Mouse (Mus musculus) urinary bladder, adult 18-20 months (tissue): ENCODE results near the gene Grtp1.

Experiments
- DNase-seq, 2 experiments: peaks; one replicate each; pipeline ENCODE4 v3.0.0; 2022; ENCODE audit warnings: low spot score in 2 of 2, mixed read lengths in 2 of 2

Gene Grtp1

DNA sequence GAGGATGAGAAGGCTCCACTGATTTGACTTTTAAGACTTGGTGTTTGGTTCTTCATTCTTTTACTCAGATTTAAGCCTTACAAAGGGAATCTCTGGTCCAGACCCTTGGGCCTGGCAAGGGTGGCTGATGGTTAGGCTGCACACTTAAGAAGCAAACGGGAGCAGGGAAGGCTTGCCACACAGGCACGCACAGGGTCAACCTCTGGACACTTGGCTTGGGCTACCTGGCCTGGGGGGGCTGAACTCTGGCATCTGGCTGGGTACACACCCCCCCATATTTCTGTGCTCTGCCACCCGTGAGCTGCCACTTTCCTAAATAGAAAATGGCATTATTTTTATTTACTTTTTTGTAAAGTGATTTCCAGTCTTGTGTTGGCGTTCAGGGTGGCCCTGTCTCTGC, 25.6 kb downstream of the Grtp1 start:
- DNase-seq, result no peak

DNA sequence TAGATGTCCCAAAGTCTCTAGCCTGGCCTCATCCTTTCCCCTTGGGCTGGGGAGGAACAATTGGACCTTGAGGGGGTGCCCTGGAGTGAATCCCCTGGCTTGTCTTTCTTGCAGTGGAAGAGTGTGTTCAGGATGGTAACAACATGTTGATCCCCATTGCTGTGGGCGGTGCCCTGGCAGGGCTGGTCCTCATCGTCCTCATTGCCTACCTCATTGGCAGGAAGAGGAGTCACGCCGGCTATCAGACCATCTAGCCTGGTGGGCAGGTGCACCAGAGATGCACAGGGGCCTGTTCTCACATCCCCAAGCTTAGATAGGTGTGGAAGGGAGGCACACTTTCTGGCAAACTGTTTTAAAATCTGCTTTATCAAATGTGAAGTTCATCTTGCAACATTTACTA, 26.1 kb downstream of the Grtp1 start:
- DNase-seq, result no peak

GRCm38 (mm10) chr8:13170510-13170909, 29.9 kb downstream of the Grtp1 start:
- DNase-seq, result no peak

DNA sequence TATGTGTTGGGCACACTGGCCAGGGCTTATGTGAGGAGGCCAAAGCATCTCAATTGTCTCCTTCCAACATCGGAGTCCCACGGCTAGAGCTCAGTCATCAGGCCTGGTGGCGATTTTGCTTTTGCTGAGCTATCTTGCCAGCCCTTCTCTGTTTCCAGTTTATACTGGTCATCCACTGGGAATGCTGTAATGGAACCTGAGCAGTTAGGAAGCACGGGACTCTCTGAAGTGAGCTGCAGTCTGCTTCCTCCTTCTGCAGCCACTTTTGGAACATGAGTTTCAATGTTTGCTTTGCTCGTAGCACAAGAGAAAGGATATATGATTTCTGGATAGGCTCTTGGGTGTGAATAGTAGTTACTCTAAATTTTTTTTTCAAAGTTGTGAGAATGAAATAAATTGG, 36.1 kb downstream of the Grtp1 start:
- DNase-seq, result no peak

DNA sequence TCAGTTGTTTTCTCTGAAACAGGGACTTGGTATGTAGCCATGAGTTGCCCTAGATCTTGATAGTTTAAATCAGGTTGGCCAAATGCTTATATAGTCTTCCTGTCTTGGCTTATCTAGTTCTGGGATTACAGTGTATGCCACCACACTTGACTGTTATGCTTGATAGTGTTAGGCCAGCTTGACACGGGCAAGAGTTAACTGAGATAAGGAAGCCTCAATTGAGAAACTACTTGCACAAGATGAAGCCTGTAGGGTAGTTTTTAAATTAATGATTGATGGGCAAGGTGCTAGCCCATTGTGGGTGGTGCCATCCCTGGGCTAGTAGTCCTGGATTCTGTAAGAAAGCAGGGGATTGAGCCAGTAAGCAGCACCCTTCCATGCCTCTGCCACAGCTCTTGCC, 36.9 kb downstream of the Grtp1 start:
- no peak for DNase-seq

DNA sequence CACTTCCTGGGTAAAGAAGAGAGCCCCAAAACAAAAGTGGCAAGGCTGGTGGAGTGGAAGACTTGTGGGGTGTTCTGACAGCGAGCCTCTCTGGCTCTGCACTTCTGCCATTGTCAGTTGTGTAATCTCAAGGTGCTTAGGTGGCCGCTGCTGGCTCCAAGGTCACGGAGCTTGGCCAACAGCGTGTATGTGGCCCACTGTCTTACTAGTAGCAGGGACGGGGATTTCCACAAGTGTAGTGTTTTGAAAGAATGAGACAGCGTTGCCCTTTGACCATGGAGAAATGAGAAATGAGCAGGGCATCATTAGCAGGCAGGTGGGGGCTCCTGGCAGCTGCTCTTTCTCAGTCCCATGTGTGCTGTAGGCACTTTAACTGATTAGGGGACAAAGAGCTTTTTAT, 38.3 kb downstream of the Grtp1 start:
- DNase-seq, result no peak

DNA sequence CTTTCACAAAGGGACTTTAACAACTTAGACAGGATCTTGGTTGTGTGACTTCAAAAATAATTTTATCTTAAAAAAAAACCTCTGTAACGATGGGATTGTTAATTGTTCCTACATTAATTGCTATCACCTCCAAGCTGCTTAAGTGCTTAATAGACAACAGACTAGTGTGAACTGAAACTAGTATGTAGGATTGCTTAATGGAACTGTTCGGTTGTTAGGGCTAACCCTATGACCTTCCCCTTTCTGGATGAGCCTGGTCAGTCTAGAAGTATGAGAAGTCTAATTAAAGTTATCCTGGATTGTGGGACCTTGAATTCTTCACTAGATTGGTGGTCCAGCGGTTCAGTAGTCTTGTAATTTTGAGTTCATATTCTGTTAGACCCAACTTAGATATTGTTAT, 39.7 kb downstream of the Grtp1 start:
- no peak for DNase-seq

- DNase-seq, result peak in 1 of 2 experiments; percentile 8
Measured at GRCm38 (mm10) chr8:13159377-13159881, 41.0 kb downstream of the Grtp1 start.

GRCm38 (mm10) chr8:13158718-13159376, 41.6 kb downstream of the Grtp1 start, which contains the start of gene Lamp1:
Gene Lamp1, plus strand, starts transcription at chr8:13159161.
- DNase-seq, result peak; percentile 98

GRCm38 (mm10) chr8:13156327-13157097, 43.9 kb downstream of the Grtp1 start:
- DNase-seq, result no peak

DNA sequence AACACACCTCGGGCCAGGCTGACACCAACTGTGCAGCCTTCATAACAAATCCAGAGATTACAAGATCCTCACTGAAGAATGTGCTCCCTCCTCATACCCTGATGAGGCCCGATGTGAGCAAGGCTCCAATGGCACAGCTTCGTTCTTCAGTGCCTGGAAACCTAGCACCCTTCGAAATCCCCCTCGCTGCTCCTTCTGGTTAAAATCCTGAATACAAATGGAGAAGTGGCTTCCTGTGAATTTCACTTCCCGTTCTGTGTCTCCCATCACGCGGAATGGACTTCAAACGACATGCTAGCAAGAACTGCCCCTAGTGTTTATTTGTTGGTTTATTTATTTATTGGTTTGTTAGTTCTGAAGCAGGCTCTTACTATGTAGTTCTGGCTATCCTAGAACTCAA, 45.1 kb downstream of the Grtp1 start:
- DNase-seq, result no peak

- DNase-seq, result no peak
Measured at GRCm38 (mm10) chr8:13154099-13154498, 46.3 kb downstream of the Grtp1 start.

GRCm38 (mm10) chr8:13150929-13151328, 49.5 kb downstream of the Grtp1 start:
- no peak for DNase-seq

DNA sequence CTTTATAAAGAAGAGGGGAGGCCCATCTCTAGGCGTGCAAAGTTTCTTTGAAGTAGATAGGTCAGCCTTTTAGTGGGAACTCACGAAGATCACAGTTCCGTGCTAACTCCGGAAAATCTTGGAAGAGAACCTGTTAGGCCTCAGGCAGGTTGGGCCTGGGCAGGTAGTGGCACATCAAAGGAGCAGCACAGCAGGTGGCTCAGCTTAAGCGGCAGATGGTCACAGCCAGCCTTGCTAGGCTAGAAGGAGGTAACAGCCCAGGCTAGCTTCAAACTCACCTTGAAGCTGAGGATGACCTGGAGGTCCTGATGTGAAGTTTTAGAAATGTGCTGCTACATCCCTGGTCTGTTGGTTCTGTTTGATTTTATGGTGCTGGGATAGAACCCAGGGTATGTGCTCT, 50.6 kb downstream of the Grtp1 start:
- no peak for DNase-seq

DNA sequence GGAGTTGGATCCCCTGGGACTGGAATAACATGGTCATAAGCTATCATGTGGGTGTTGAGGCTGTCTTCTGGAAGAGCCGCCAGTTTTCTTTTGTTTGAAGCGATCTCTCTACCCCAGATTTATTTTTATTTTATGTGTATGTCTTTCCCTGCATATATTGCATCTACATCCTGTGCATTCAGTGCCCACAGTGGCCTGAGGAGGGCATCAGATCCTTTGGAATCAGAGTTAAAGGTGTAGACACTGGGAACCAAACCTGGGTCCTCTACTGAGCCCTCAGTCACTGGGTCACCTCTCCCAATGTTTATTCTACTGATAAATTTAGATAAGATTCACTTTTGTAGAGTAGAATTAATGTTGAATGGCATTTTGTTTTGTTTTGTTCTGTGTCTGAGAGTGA, 51.1 kb downstream of the Grtp1 start:
- DNase-seq, result no peak

DNA sequence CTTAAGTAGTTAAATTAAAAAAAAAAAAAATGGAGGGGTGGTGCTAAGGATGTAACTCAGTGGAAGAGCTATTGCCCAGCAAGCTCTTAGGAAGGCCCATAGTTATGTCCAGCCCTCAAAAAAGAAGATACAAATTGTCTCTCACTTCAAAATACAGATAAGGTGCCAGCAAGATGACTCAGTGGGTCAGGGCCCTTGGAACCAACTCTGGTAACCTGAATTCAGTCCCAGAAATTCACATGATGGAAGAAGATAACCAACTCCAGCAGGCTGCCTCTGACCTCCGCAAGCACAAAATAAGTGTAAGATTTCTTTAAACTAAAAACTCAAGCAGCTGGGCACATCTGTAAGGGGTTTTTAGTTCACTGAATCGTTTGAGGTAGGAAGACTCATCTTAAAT, 51.9 kb downstream of the Grtp1 start:
- DNase-seq, result no peak

- no peak for DNase-seq
Measured at GRCm38 (mm10) chr8:13141681-13142080, 58.7 kb downstream of the Grtp1 start.

DNA sequence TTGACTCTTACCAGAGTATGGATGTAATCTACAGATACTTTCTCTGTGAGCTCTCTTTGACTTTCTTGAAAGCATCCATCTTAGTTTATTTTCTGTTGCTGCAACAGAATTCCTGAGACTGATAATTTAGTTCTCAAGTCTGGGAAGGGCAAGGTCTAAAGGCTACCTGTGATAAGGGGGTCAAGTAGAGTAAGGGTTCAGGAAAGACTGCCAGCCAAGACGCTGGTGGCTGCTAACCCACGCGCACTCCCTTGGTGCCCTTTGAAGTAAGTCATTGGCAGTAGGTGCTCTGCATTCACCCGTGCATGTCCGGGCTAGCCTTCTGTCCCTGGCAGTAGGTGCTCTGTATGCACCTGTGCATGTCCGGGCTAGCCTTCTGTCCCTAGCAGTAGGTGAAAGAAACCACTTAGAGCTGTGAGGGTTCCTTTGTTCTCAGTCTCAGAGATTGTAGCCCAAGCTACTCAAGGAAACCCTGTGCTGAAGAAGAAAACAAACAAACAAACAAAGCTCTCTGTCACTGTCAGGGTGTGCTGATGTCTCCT, 60.7 kb downstream of the Grtp1 start:
- no peak for DNase-seq

- DNase-seq, result peak in 1 of 2 experiments; percentile 26
Measured at GRCm38 (mm10) chr8:13132220-13132619, 68.2 kb downstream of the Grtp1 start.

DNA sequence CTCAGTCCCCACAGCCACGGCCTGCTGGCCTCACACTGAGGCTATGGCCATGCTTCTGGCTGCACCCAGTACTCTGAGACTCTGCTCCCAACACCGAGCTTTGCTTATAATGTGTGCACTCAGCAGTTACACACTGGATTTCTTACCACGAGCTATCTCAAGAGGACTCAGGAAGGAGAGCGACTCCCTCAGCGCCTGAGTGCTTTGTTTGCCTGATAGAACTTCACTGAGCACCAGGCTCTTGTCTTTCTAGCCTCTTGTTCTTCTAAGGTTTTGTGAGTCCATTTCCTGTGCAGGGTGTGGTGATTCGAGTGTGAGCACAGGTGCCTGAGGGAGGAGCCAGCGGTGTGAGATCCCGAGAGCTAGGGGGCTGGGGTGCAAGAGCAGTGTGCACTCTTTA, 75.5 kb downstream of the Grtp1 start:
- no peak for DNase-seq

DNA sequence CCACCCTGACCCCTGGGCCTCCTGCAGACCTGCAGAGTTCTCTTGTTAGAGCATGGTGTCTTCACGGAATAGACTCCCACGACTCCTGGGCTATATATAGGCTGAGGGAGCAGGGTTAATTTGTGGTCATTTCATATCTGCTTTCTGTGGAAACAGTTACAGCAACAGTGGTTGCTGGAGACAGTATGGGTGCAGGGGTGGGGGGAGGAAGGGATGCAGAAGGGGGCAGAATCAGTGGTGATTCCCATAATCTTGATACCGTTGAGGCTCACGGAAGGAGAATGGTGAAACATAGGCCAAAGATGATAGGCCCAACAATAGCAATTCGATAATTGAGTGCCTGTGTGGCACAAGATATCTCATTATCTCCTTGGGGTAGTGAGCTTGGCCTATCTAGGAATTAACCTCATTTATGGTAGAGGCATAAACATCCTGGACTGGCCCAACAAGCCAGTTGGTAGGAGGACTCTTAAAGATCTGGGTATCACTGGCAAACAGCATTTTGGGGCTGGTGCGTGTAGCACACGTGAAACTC, 77.5 kb downstream of the Grtp1 start:
- no peak for DNase-seq
